Mouse (Mus musculus) forebrain, embryonic 12.5 days (tissue): ENCODE measurements around the gene Thoc2. TPM values are rescaled to one million over a fixed set of nuclear protein-coding genes. Genes with fewer than 3 reads are reported as not detected.

ENCODE experiments used
- ATAC-seq: fragments of 200-750 bp; cut with Nextera tagmentation; 2 replicates; pipeline ENCODE4 v1.8.0; 2017; ENCODE audit warnings: moderate TSS enrichment; ENCODE audit not compliant: low FRiP score
- H3K27ac ChIP-seq: fragments of 300-500 bp; sonication (generic); 2 replicates; pipeline ENCODE4 v1.5.1; 2016; ENCODE audit warnings: mild to moderate bottlenecking
- H3K27me3 ChIP-seq: fragments of 300-500 bp; sonication (generic); 2 replicates; pipeline ENCODE4 v1.6.1; 2016; ENCODE audit warnings: mild to moderate bottlenecking
- H3K36me3 ChIP-seq: fragments of 300-500 bp; sonication (generic); replicated peaks from 2 replicates; pipeline ENCODE4 v1.6.1; 2016; ENCODE audit warnings: mild to moderate bottlenecking
- H3K4me1 ChIP-seq: fragments of 300-500 bp; sonication (generic); 2 replicates; pipeline ENCODE4 v1.6.1; 2016
- H3K4me2 ChIP-seq: fragments of 300-500 bp; sonication (generic); 2 replicates; pipeline ENCODE4 v1.6.1; 2016; ENCODE audit warnings: mild to moderate bottlenecking, moderate library complexity
- H3K4me3 ChIP-seq: fragments of 300-500 bp; sonication (generic); replicated peaks from 2 replicates; pipeline ENCODE4 v1.5.1; 2016; ENCODE audit warnings: mild to moderate bottlenecking
- H3K9ac ChIP-seq: fragments of 300-500 bp; sonication (generic); 2 replicates; pipeline ENCODE4 v1.6.1; 2016; ENCODE audit warnings: mild to moderate bottlenecking
- H3K9me3 ChIP-seq: fragments of 300-500 bp; sonication (generic); 2 replicates; pipeline ENCODE4 v1.6.1; 2016
- WGBS: fragments of 180-500 bp; shearing (Covaris S2); methylation state at CpG from one replicate; pipeline ENCODE4 v1.1.7; 2016; 5-methylcytosine and 5-hydroxymethylcytosine counted together
- microRNA-seq: library from miRNA; unstranded; fragments of <30 nt; microRNA quantifications from one replicate; pipeline ENCODE4, GENCODE M21; 2017
- polyA plus RNA-seq: library from polyadenylated mRNA; unstranded; fragments of >200 nt; fragmentation: Nextera tagmentation; extraction: Ambion mirVana; gene quantifications from 2 replicates; pipeline ENCODE4 v1.2.1, GENCODE M21; 2016

Gene Thoc2
- polyA plus RNA-seq, 1 experiment from 2014 or later = 119 TPM

DNA sequence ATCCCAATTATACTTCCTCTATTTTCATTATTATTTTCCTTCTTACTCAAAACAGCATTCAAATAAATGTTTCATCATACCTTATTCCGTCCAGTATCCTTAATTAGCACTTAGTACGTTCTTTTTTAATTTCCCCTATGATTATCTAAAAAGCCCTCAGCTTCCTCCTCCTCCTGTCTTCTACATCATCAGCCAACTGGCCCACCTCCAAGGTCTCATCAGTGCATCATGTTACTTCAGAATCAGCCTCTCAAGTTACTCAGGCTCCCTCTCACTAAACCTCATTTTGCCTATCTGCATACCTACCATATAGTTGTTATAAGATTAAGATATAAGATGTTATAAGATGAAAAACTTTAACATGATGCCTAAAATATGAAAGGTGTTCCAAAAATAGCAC lies 43.9 kb downstream of the Thoc2 start:
- Histone ChIP-seq H3K4me2 (no peak overlapping the region), H3K36me3 (no peaks in the 10 kb centered on the region), H3K27ac (no peak overlapping the region), H3K27me3 (no peaks in the 10 kb centered on the region), H3K4me1 (no peaks in the 10 kb centered on the region), H3K9me3 (no peaks in the 10 kb centered on the region), H3K4me3 (no peak overlapping the region), H3K9ac (no peak overlapping the region)
- 96% methylated on average over 2 of the region's 2 CpGs for WGBS
- no peak for ATAC-seq

DNA sequence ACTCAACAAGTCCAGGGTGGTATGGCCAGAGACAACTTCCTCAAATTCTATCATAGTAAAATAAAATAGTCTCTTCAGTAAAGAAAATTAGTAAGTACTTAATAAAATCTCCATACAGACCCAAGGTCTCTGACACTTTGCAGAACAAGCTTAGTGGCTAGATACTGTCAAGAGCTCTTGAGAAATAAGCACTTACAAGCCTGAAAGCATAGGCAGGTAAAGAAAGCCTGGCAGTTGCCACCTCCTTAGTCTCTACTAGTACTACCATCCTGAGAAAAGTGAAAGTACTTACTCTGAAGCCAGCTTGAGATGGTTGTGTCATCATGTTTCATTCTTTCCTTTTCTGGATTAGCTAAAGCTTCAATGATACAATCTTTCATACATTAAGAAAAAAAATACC lies 82.7 kb downstream of the Thoc2 start:
- ATAC-seq = no peak
- Histone ChIP-seq H3K4me3 (no peak overlapping the region), H3K4me1 (no peaks in the 10 kb centered on the region), H3K36me3 (no peaks in the 10 kb centered on the region), H3K4me2 (no peak overlapping the region), H3K27me3 (no peaks in the 10 kb centered on the region), H3K9me3 (no peaks in the 10 kb centered on the region), H3K9ac (no peak overlapping the region), H3K27ac (no peak overlapping the region)

DNA sequence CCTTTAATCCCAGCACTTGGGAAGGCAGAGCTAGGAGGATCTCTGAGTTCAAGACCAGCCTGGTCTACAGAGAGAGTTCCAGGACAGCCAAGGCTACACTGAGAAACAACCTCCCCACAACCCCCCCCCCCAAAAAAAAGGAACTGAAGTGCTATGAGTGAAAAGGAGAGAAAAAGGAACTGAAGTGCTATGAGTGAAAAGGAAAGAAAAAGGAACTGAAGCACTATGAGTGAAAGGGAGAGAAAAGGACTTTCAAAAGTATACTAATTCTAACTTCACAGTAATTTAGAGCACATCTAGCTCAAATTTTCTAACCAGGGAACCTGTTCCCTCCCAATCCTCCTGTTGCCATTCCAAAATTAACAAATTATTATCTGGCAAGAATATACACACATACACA lies 114.9 kb downstream of the Thoc2 start:
- ATAC-seq = no peak
- no peaks in the 10 kb centered on the region for H3K27me3 ChIP-seq

DNA sequence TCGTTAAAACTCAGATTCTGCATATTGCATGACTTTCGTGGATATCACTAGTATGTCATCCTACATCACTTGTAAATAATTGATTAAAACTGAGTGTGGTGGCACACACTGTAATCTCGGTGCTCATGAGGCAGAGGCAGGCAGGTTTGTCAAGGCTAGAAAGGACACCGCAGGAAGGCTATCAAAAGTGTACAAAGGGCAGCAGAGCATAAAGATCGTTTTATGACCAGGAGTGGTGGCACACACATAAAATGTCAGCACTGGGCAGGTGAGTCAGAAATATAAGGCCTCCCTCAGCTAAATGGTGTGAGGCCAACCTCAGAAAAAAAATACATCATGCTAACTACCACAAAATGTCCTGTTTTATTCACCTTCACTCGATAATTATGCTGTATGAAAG lies 127.2 kb downstream of the Thoc2 start:
- no peak for ATAC-seq
- Histone ChIP-seq H3K36me3 (no peaks in the 10 kb centered on the region), H3K9me3 (no peaks in the 10 kb centered on the region), H3K4me1 (no peaks in the 10 kb centered on the region), H3K27me3 (no peaks in the 10 kb centered on the region), H3K27ac (no peak overlapping the region), H3K4me3 (no peak overlapping the region), H3K4me2 (no peak overlapping the region), H3K9ac (no peak overlapping the region)
- WGBS = 93% methylated on average over 6 of the region's 6 CpGs

More for the DNA sequence above, 114.9 kb downstream of the Thoc2 start:
- Histone ChIP-seq H3K9me3 (no peaks in the 10 kb centered on the region), H3K4me2 (no peak overlapping the region), H3K9ac (no peak overlapping the region), H3K27ac (no peak overlapping the region), H3K4me3 (no peak overlapping the region), H3K4me1 (no peaks in the 10 kb centered on the region), H3K36me3 (no peaks in the 10 kb centered on the region)

Small RNA genes within 50 kb of the gene (microRNA-seq; reads per million reads assigned to microRNA genes)
- gene Gm44490 = not detected

Other genes starting within 250 kb of the Thoc2 start
- gene Xiap, start 139.0 kb upstream of the Thoc2 start, polyA plus RNA-seq = 12.3 and 14.9 TPM in 2 replicates
- 67.2 and 72.2 TPM in 2 replicates for gene Stag2, start 228.6 kb upstream of the Thoc2 start, polyA plus RNA-seq